Mouse (Mus musculus) forebrain, embryonic 16.5 days (tissue): Measurements from ENCODE around the gene Gstk1. TPM values are rescaled to one million over a fixed set of nuclear protein-coding genes. Genes with fewer than 3 reads are reported as not detected.

Source experiments
- ATAC-seq: fragments of 200-750 bp; cut with Nextera tagmentation; 2 replicates; pipeline ENCODE4 v1.8.0; 2017; ENCODE audit warnings: mild to moderate bottlenecking, moderate library complexity
- H3K27ac ChIP-seq: fragments of 300-500 bp; sonication (generic); 2 replicates; pipeline ENCODE4 v1.5.1; 2014; ENCODE audit warnings: low read length, control low read depth
- H3K27me3 ChIP-seq: fragments of 300-500 bp; sonication (generic); replicated peaks from 2 replicates; pipeline ENCODE4 v1.6.1; 2014; ENCODE audit warnings: low read length; ENCODE audit not compliant: control insufficient read depth, insufficient read depth
- H3K36me3 ChIP-seq: fragments of 300-500 bp; sonication (generic); 2 replicates; pipeline ENCODE4 v1.6.1; 2014; ENCODE audit not compliant: control insufficient read depth, insufficient read depth
- H3K4me1 ChIP-seq: fragments of 300-500 bp; sonication (generic); replicated peaks from 2 replicates; pipeline ENCODE4 v1.6.1; 2014; ENCODE audit warnings: low read length; ENCODE audit not compliant: control insufficient read depth, insufficient read depth
- H3K4me2 ChIP-seq: fragments of 300-500 bp; sonication (generic); 2 replicates; pipeline ENCODE4 v1.6.1; 2014; ENCODE audit warnings: mild to moderate bottlenecking, low read length, control low read depth
- H3K4me3 ChIP-seq: fragments of 300-500 bp; sonication (generic); replicated peaks from 2 replicates; pipeline ENCODE4 v1.5.1; 2014; ENCODE audit warnings: mild to moderate bottlenecking, low read length, control low read depth
- H3K9ac ChIP-seq: fragments of 300-500 bp; sonication (generic); replicated peaks from 2 replicates; pipeline ENCODE4 v1.6.1; 2014; ENCODE audit warnings: low read depth, low read length, control low read depth
- H3K9me3 ChIP-seq: fragments of 300-500 bp; sonication (generic); 2 replicates; pipeline ENCODE4 v1.6.1; 2016; ENCODE audit warnings: low read length; ENCODE audit not compliant: control insufficient read depth
- WGBS: fragments of 180-500 bp; shearing (Covaris S2); extraction: QIAGEN DNeasy Blood & Tissue Kit; methylation state at CpG from one replicate; pipeline ENCODE4 v1.1.7; 2014; 5-methylcytosine and 5-hydroxymethylcytosine counted together
- polyA plus RNA-seq: library from polyadenylated mRNA; unstranded; fragments of >200 nt; fragmentation: Nextera tagmentation; extraction: Ambion mirVana; gene quantifications from 2 replicates; pipeline ENCODE4 v1.2.1, GENCODE M21; 2015

Gstk1 gene
- polyA plus RNA-seq, 1 experiment from 2014 or later: 8.2 TPM

GRCm38 (mm10) chr6:42237276-42237805, 8.4 kb upstream of the Gstk1 start:
- ATAC-seq: peak; percentile 40; the same call in 1 of the 2 replicates
- Histone ChIP-seq H3K4me2 (no peak overlapping the region), H3K36me3 (no peaks in the 10 kb centered on the region), H3K27ac (no peak overlapping the region), H3K4me3 (no peak overlapping the region), H3K9me3 (no peaks in the 10 kb centered on the region), H3K27me3 (no peaks in the 10 kb centered on the region), H3K9ac (no peak overlapping the region), H3K4me1 (0 out of 2 replicates have a peak, but pooled peaks cover 2% of the 10 kb centered on the region)
- WGBS: 60% methylated on average over 6 of the region's 6 CpGs

- H3K36me3 ChIP-seq: no peaks in the 10 kb centered on the region
- H3K9ac ChIP-seq: no peak overlapping the region
- H3K27me3 ChIP-seq: no peaks in the 10 kb centered on the region
- no peak for ATAC-seq
- no peaks in the 10 kb centered on the region for H3K9me3 ChIP-seq
- no peak overlapping the region for H3K27ac ChIP-seq
- H3K4me2 ChIP-seq: no peak overlapping the region
- 0 out of 2 replicates have a peak, but pooled peaks cover 7% of the 10 kb centered on the region for H3K4me1 ChIP-seq
- WGBS: 68% methylated on average over 6 of the region's 6 CpGs
- no peak overlapping the region for H3K4me3 ChIP-seq
Observed at GRCm38 (mm10) chr6:42241311-42242045, 4.3 kb upstream of the Gstk1 start.

GRCm38 (mm10) chr6:42247173-42247572, 1.4 kb downstream of the Gstk1 start:
- Histone ChIP-seq H3K4me3 (peak overlapping the region; percentile 19; the same call in 1 of the 2 replicates), H3K4me2 (peak overlapping the region; percentile 12; the same call in 1 of the 2 replicates), H3K27me3 (no peaks in the 10 kb centered on the region), H3K36me3 (no peaks in the 10 kb centered on the region), H3K9me3 (no peaks in the 10 kb centered on the region), H3K27ac (no peak overlapping the region), H3K9ac (no peak overlapping the region), H3K4me1 (peaks cover 12% of the 10 kb centered on the region; the same call in 1 of the 2 replicates)
- ATAC-seq: no peak; the same call in 1 of the 2 replicates
- WGBS: 9% methylated on average over 8 of the region's 8 CpGs

GRCm38 (mm10) chr6:42247981-42248380, 2.2 kb downstream of the Gstk1 start:
- Histone ChIP-seq H3K27me3 (no peaks in the 10 kb centered on the region), H3K4me1 (peaks cover 12% of the 10 kb centered on the region; the same call in 1 of the 2 replicates), H3K4me2 (no peak overlapping the region), H3K9me3 (no peaks in the 10 kb centered on the region), H3K36me3 (no peaks in the 10 kb centered on the region), H3K9ac (no peak overlapping the region), H3K4me3 (no peak overlapping the region), H3K27ac (no peak overlapping the region)
- peak; percentile 63 for ATAC-seq
- WGBS: 57% methylated on average over 1 of the region's 1 CpGs

DNA sequence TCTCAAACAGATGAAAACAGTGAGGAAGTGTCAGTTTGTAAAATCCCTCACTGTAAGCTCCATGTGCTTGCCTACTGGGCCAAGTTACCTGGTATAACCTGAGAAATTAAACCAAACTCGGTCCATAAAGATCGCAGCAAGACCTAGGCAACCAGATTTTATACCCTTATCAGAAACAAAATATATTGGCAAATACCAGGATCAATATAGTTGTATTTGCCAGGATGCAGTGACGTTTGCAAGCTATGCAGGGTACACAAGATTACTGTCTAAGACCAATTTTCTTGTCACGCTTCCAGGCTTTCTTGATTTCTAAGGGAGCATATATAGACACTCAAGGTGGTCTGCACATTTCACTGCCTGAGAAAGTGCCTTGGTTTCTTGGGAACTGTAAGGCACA, 6.1 kb downstream of the Gstk1 start:
- Histone ChIP-seq H3K4me1 (peaks cover 9% of the 10 kb centered on the region; the same call in 1 of the 2 replicates), H3K36me3 (no peaks in the 10 kb centered on the region), H3K9ac (no peak overlapping the region), H3K4me3 (no peak overlapping the region), H3K27me3 (no peaks in the 10 kb centered on the region), H3K9me3 (no peaks in the 10 kb centered on the region), H3K27ac (no peak overlapping the region), H3K4me2 (no peak overlapping the region)
- WGBS: 84% methylated on average over 4 of the region's 4 CpGs
- no peak for ATAC-seq

DNA sequence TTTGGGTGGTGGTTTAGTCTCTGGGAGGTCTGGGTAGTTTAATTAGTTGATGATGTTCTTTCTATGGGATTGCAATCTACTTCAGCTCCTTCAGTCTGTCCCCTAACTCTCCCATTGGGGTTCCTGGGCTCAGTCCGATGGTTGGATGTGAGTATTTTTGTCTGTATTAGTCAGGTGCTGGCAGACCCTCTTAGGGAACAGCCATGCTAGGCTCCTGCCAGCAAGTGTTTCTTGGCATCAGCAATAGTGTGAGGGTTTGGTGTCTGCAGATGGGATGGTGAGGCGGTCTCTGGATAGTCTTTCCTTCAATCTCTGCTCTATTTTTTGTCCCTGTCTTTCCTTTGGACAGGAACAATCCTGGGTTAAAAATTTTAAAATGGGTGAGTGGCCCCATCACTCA, 7.4 kb downstream of the Gstk1 start:
- WGBS: 66% methylated on average over 2 of the region's 2 CpGs
- peak; percentile 56; the same call in 1 of the 2 replicates for ATAC-seq

GRCm38 (mm10) chr6:42257303-42257863, 11.6 kb downstream of the Gstk1 start:
- no peaks in the 10 kb centered on the region for H3K9me3 ChIP-seq
- no peaks in the 10 kb centered on the region for H3K27me3 ChIP-seq
- no peak overlapping the region for H3K4me3 ChIP-seq
- no peaks in the 10 kb centered on the region for H3K36me3 ChIP-seq
- 0 out of 2 replicates have a peak, but pooled peaks cover 2% of the 10 kb centered on the region for H3K4me1 ChIP-seq
- 19% methylated on average over 11 of the region's 11 CpGs for WGBS
- no peak overlapping the region for H3K27ac ChIP-seq
- H3K9ac ChIP-seq: no peak overlapping the region
- no peak overlapping the region for H3K4me2 ChIP-seq
- peak; percentile 80; the same call in 1 of the 2 replicates for ATAC-seq

More for the DNA sequence above, 7.4 kb downstream of the Gstk1 start:
- no peak overlapping the region for H3K27ac ChIP-seq
- no peaks in the 10 kb centered on the region for H3K36me3 ChIP-seq
- no peaks in the 10 kb centered on the region for H3K27me3 ChIP-seq
- no peak overlapping the region for H3K4me2 ChIP-seq
- H3K9me3 ChIP-seq: no peaks in the 10 kb centered on the region
- H3K9ac ChIP-seq: no peak overlapping the region
- peaks cover 4% of the 10 kb centered on the region; the same call in 1 of the 2 replicates for H3K4me1 ChIP-seq
- H3K4me3 ChIP-seq: no peak overlapping the region

- WGBS: 79% methylated on average over 6 of the region's 6 CpGs
- Histone ChIP-seq H3K9ac (no peak overlapping the region), H3K36me3 (no peaks in the 10 kb centered on the region), H3K4me3 (no peak overlapping the region), H3K4me1 (peaks cover 3% of the 10 kb centered on the region; the same call in 1 of the 2 replicates), H3K4me2 (no peak overlapping the region), H3K27ac (no peak overlapping the region), H3K27me3 (no peaks in the 10 kb centered on the region), H3K9me3 (no peaks in the 10 kb centered on the region)
- ATAC-seq: no peak
Observed at GRCm38 (mm10) chr6:42260430-42260829, 14.7 kb downstream of the Gstk1 start.

DNA sequence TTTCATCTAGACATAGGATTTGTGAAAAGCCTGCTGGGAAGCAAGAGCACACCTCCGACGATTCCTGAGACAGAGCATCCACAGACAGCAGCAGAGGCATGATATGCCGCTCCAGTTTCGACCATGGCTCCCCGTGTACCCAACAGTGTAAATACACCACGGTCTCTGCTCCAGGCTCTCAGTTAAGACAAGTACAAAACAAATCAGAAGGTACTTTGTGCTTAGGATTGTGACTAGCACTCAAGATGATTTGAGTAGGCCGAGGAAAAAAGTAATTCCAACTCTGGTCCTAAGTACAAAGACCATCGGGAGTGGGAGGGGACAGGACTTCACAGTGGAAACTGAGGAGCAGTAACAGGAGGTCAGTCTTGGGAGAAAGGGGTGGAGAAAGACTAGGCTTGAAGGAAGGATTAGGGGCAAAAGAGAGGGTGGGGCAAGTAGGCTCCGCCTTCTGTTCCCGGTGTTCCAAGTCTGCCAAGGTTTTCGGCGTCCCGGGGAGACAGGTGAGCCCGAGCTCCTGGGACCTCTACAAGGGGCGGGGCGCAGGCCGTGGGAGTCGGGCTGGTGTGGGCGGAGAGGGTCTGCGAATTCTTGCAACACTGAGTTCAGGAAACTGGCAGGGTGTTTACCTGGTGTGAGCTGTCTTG, 15.9 kb downstream of the Gstk1 start, which contains the start of gene Tmem139:
Tmem139 (plus strand) TSS at position 447 of the 647 bp plus-strand sequence.
- ATAC-seq: no peak
- H3K4me3 ChIP-seq: no peak within 1 kb of the TSS
- H3K4me1 ChIP-seq: peaks cover 6% of the 10 kb centered on the region
- WGBS: 18% methylated on average over 20 of the region's 20 CpGs
- no peaks in the 10 kb centered on the region for H3K36me3 ChIP-seq
- no peak within 1 kb of the TSS for H3K27ac ChIP-seq
- H3K9me3 ChIP-seq: no peaks in the 10 kb centered on the region
- no peaks in the 10 kb centered on the region for H3K27me3 ChIP-seq
- no peak within 1 kb of the TSS for H3K9ac ChIP-seq
- no peak within 1 kb of the TSS for H3K4me2 ChIP-seq
